Mouse (Mus musculus): ENCODE measurements at regions not wholly inside any gene's neighbourhood (a gene's known extent, or its start where the extent isn't known, plus 50 kb on each side); places are given as distances from the start of the nearest gene placed in this dataset.

- peak; percentile 22 to 34 for DNase-seq (ENCODE audit: low spot score in 2 of 2)
These were observed 114.8 kb upstream of the Tmem260 start for GRCm38 (mm10) chr14:48330965-48331622.

GRCm38 (mm10) chr14:48331623-48332000, 114.3 kb upstream of the Tmem260 start:
- peak in 1 of 2 experiments; percentile 25 for DNase-seq (ENCODE audit: low spot score in 2 of 2)

GRCm38 (mm10) chr14:48332193-48332592, 113.7 kb upstream of the Tmem260 start:
- no peak for DNase-seq (ENCODE audit: low spot score in 2 of 2)

- DNase-seq (ENCODE audit: low spot score in 2 of 2) = no peak
These were observed 113.3 kb upstream of the Tmem260 start for GRCm38 (mm10) chr14:48332660-48333059.

GRCm38 (mm10) chr14:48334106-48334809, 111.7 kb upstream of the Tmem260 start:
- no peak for DNase-seq (ENCODE audit: low spot score in 2 of 2)

GRCm38 (mm10) chr14:48339434-48339833, 106.5 kb upstream of the Tmem260 start:
- DNase-seq (ENCODE audit: low spot score in 2 of 2) = no peak

- no peak for DNase-seq (ENCODE audit: low spot score in 2 of 2)
These were observed 103.0 kb upstream of the Tmem260 start for GRCm38 (mm10) chr14:48342944-48343343.

- no peak for DNase-seq (ENCODE audit: low spot score in 2 of 2)
These were observed 100.0 kb upstream of the Tmem260 start for GRCm38 (mm10) chr14:48345956-48346355.

- DNase-seq (ENCODE audit: low spot score in 2 of 2) = no peak
These were observed 96.4 kb upstream of the Tmem260 start for GRCm38 (mm10) chr14:48349392-48350044.

- no peak for DNase-seq (ENCODE audit: low spot score in 2 of 2)
These were observed 94.3 kb upstream of the Tmem260 start for GRCm38 (mm10) chr14:48351652-48352051.

GRCm38 (mm10) chr14:48352825-48353224, 93.1 kb upstream of the Tmem260 start:
- no peak for DNase-seq (ENCODE audit: low spot score in 2 of 2)

- no peak for DNase-seq (ENCODE audit: low spot score in 2 of 2)
These were observed 91.7 kb upstream of the Tmem260 start for GRCm38 (mm10) chr14:48354176-48354575.

GRCm38 (mm10) chr14:48357441-48357840, 88.5 kb upstream of the Tmem260 start:
- DNase-seq (ENCODE audit: low spot score in 2 of 2) = no peak

- DNase-seq (ENCODE audit: low spot score in 2 of 2) = peak; percentile 16 to 23
These were observed 87.3 kb upstream of the Tmem260 start for GRCm38 (mm10) chr14:48358487-48359159.

- DNase-seq (ENCODE audit: low spot score in 2 of 2) = no peak
These were observed 84.1 kb upstream of the Tmem260 start for GRCm38 (mm10) chr14:48361820-48362219.

GRCm38 (mm10) chr14:48367006-48367405, 78.9 kb upstream of the Tmem260 start:
- peak; percentile 57 to 78 for DNase-seq (ENCODE audit: low spot score in 2 of 2)

GRCm38 (mm10) chr14:48370322-48370721, 75.6 kb upstream of the Tmem260 start:
- no peak for DNase-seq (ENCODE audit: low spot score in 2 of 2)

- DNase-seq (ENCODE audit: low spot score in 2 of 2) = peak in 1 of 2 experiments; percentile 57
These were observed 74.2 kb upstream of the Tmem260 start for GRCm38 (mm10) chr14:48371766-48372165.

GRCm38 (mm10) chr14:48376112-48376511, 69.8 kb upstream of the Tmem260 start:
- DNase-seq (ENCODE audit: low spot score in 2 of 2) = no peak
